Mouse (Mus musculus): ENCODE results near the gene Gdf15. TPM values are rescaled to one million over a fixed set of nuclear protein-coding genes. Genes with fewer than 3 reads are reported as not detected.

Gdf15 gene
- polyA plus RNA-seq, 1 experiment, result not detected

DNA sequence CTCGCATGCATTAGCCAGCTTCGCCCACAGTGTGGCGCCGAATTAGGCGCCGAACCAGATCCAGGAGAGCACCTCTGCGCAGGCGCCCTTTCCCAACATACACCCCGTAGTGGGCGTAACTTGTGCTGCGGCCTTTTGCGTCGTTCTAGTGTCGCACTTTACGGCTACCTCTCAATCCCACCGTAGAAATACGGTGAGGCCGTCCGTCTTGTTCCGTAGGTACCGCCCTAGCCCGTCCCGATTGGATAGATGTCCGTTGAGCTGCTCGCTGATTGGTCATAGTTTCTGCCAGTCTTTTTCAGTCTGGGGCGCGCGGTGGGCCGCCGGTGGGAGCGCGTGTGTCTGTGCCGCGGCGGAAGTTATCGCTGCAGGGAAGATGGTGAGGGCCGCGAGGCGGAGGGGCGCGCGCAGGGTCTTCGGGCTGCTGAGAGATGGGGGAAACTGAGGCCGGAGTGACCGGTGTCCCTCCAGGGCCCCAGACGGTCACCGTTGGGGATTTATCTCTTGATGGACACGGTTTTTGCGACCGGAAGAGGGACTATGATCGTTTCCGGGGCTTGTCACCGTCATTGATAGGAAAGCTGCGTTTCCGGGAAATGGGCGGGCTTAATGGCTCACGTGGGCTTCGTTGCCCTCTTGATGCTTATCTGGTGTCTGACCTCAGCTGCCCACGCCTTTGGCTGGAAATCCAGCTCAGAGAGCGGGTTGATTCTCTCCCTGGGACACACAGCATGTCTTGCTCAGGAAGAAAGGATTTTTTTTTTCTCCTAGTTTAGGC lies 41.0 kb upstream of the Gdf15 start, which contains the start of gene Lsm4:
Gene Lsm4, plus strand, starts transcription at position 170 of the 778 bp plus-strand sequence.
- peak; percentile 92 for TF ChIP-seq CTCF (IDR thresholded peaks at IDR 0.05; ENCODE audit: control insufficient read depth, insufficient read depth, low read length)
- no peak; the same call in 1 of the 2 replicates for TF ChIP-seq POLR2A (IDR thresholded peaks at IDR 0.05; ENCODE audit: borderline replicate concordance, control insufficient read depth, low read depth, low read length)
- Histone ChIP-seq H3K27ac (ENCODE audit: control insufficient read depth, insufficient read depth, low read depth, low read length, poor library complexity) (peak within 1 kb of the TSS; percentile 94), H3K4me1 (ENCODE audit: control insufficient read depth, insufficient read depth, low read length) (peaks cover 8% of the 10 kb centered on the region; the same call in 1 of the 2 replicates), H3K4me3 (replicated peaks; ENCODE audit: control insufficient read depth, low read depth, low read length) (peak within 1 kb of the TSS; percentile 70)
- under 1% methylated on average over 60 of the region's 60 CpGs for WGBS

DNA sequence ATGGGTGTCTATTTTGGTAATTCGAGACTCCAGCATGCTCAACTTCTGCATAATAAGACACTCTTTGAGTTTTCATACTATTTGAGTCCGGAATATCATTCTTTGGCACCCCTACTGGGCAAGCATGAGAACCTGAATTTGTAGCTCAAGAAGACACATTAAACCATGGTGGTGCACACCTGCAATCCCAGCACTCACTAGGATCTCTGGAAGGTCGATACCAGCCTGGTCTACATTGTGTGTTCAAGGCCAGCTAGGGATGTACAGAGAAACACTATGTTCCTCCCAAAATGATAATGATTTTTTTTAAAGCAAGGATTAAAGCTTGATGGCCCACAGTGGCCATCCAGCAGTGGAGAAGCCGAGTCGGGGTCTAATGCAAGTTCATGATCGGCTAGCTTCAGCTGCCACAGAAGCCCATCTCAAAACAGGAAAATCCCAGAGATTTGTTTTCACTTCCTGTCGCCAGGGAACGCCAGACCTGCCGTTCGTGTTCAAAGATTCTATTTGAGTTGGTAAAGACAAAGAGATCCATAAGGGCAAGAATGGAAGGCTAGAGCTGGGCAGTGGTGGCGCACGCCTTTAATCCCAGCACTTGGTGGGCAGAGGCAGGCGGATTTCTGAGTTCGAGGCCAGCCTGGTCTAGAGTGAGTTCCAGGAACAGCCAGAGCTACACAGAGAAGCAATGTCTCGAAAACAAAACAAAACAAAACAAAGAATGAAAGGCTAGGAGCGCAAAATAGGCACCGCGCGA lies 40.2 kb upstream of the Gdf15 start:
- 34% methylated on average over 19 of the region's 19 CpGs for WGBS
- Histone ChIP-seq H3K27ac (ENCODE audit: control insufficient read depth, insufficient read depth, low read depth, low read length, poor library complexity) (peak overlapping the region; percentile 23), H3K4me1 (ENCODE audit: control insufficient read depth, insufficient read depth, low read length) (peaks cover 6% of the 10 kb centered on the region; the same call in 1 of the 2 replicates), H3K4me3 (replicated peaks; ENCODE audit: control insufficient read depth, low read depth, low read length) (peak overlapping the region; percentile 48)
- TF ChIP-seq CTCF (IDR thresholded peaks at IDR 0.05; ENCODE audit: control insufficient read depth, insufficient read depth, low read length), result no peak
- no peak for TF ChIP-seq POLR2A (IDR thresholded peaks at IDR 0.05; ENCODE audit: borderline replicate concordance, control insufficient read depth, low read depth, low read length)

DNA sequence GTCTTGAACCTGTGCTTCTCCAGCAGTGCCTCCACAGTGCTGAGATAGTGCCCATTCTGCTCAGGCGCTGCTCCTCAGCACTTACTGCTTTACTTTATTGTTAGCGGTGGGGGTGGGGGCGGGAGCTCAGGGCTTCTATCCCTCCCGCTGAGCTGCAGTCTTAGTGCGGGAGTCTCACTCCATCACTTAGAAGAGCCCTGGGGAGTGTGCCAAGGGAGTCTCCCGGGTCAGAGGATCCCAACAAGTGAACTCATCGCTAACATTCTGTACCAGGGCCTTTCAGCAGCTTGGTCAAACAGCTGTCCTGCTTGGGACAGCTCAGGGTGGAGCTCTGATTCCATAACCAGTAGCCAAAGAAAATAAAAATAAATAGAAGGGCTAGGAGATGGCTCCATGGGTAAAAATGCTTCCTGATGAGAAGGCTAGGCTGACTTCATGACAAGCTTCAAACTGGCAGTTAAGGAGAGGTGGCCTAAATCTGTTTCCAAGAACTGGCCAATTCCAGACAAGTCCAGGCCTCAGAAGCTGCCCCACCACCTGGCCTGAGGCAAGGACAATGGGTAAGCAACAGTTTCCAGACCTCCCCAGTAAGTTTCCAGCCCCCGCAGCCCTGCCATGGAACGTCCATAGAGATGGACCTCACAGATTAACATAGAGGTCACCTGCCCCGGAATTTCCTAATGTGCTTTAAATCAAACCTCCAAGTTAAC lies 39.5 kb upstream of the Gdf15 start:
- Histone ChIP-seq H3K27ac (ENCODE audit: control insufficient read depth, insufficient read depth, low read depth, low read length, poor library complexity) (no peak overlapping the region), H3K4me1 (ENCODE audit: control insufficient read depth, insufficient read depth, low read length) (peaks cover 6% of the 10 kb centered on the region; the same call in 1 of the 2 replicates), H3K4me3 (replicated peaks; ENCODE audit: control insufficient read depth, low read depth, low read length) (no peak overlapping the region)
- 88% methylated on average over 10 of the region's 10 CpGs for WGBS
- TF ChIP-seq CTCF (IDR thresholded peaks at IDR 0.05; ENCODE audit: control insufficient read depth, insufficient read depth, low read length), result no peak
- TF ChIP-seq POLR2A (IDR thresholded peaks at IDR 0.05; ENCODE audit: borderline replicate concordance, control insufficient read depth, low read depth, low read length), result no peak

DNA sequence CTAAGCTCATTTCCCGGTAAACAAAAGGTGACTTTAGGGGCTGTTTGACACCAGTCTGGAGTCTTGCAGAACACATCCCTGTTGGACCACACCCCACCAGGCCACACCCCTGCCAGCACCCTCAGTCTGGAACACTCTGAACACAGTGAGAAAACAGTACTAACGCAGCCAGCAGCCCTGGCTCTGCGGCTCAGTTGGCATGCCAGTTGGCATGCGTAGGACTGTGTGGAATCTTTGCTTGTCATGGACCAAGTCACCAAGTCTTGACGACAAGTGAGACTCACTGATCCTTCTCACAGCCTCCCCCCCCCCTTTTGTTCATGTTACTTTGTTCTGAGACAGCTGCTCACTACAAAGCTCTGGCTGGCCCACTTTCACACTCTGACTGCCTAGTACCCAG lies 34.8 kb upstream of the Gdf15 start:
- no peaks in the 10 kb centered on the region; the same call in 1 of the 2 replicates for H3K4me1 ChIP-seq (ENCODE audit: control insufficient read depth, insufficient read depth, low read length)
- WGBS, result 73% methylated on average over 5 of the region's 5 CpGs
- H3K4me3 ChIP-seq (replicated peaks; ENCODE audit: control insufficient read depth, low read depth, low read length), result no peak overlapping the region
- no peak for TF ChIP-seq CTCF (IDR thresholded peaks at IDR 0.05; ENCODE audit: control insufficient read depth, insufficient read depth, low read length)
- TF ChIP-seq POLR2A (IDR thresholded peaks at IDR 0.05; ENCODE audit: borderline replicate concordance, control insufficient read depth, low read depth, low read length), result no peak
- H3K27ac ChIP-seq (ENCODE audit: control insufficient read depth, insufficient read depth, low read depth, low read length, poor library complexity), result no peak overlapping the region

DNA sequence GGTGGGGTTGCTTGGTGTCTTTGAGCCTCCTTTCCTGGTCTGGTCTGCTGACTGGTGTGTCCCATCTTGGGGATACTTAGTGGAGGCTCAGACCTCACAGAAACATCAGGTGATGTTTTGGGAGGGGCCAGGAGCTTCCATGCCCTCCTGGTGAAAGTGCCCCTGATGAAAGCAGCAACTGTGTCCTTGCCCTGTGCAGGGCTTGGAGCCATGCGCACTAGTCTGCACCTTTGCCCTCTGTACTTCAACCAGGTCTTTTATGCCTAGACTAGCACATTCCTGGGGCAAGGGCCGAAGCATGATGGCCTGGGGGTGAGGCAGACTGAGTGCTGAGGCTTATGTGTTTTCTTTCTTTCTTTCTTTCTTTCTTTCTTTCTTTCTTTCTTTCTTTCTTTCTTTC lies 33.3 kb upstream of the Gdf15 start:
- no peak for TF ChIP-seq CTCF (IDR thresholded peaks at IDR 0.05; ENCODE audit: control insufficient read depth, insufficient read depth, low read length)
- TF ChIP-seq POLR2A (IDR thresholded peaks at IDR 0.05; ENCODE audit: borderline replicate concordance, control insufficient read depth, low read depth, low read length), result no peak
- no peak overlapping the region for H3K27ac ChIP-seq (ENCODE audit: control insufficient read depth, insufficient read depth, low read depth, low read length, poor library complexity)
- 80% methylated on average over 2 of the region's 2 CpGs for WGBS
- no peaks in the 10 kb centered on the region; the same call in 1 of the 2 replicates for H3K4me1 ChIP-seq (ENCODE audit: control insufficient read depth, insufficient read depth, low read length)
- no peak overlapping the region for H3K4me3 ChIP-seq (replicated peaks; ENCODE audit: control insufficient read depth, low read depth, low read length)

DNA sequence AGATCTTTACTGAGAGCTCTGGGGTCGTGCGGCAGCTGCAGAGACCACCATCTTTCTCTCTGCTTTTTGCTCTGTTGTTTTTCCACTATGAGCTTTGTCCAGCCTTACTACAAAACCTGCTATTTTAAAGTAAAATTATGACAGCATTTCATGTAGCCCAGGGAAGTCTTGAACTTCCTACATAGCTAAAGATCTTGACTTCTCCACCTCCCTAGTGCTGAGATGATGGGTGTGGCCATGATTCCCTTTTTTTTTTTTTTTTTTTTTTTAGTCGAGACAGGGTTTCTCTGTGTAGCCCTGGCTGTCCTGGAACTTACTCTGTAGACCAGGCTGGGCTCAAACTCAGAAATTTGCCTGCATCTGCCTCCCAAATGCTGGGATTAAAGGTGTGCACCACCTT lies 32.4 kb upstream of the Gdf15 start:
- 65% methylated on average over 3 of the region's 3 CpGs for WGBS
- no peak overlapping the region for H3K27ac ChIP-seq (ENCODE audit: control insufficient read depth, insufficient read depth, low read depth, low read length, poor library complexity)
- no peaks in the 10 kb centered on the region; the same call in 1 of the 2 replicates for H3K4me1 ChIP-seq (ENCODE audit: control insufficient read depth, insufficient read depth, low read length)
- H3K4me3 ChIP-seq (replicated peaks; ENCODE audit: control insufficient read depth, low read depth, low read length), result no peak overlapping the region
- TF ChIP-seq CTCF (IDR thresholded peaks at IDR 0.05; ENCODE audit: control insufficient read depth, insufficient read depth, low read length), result no peak
- TF ChIP-seq POLR2A (IDR thresholded peaks at IDR 0.05; ENCODE audit: borderline replicate concordance, control insufficient read depth, low read depth, low read length), result no peak

DNA sequence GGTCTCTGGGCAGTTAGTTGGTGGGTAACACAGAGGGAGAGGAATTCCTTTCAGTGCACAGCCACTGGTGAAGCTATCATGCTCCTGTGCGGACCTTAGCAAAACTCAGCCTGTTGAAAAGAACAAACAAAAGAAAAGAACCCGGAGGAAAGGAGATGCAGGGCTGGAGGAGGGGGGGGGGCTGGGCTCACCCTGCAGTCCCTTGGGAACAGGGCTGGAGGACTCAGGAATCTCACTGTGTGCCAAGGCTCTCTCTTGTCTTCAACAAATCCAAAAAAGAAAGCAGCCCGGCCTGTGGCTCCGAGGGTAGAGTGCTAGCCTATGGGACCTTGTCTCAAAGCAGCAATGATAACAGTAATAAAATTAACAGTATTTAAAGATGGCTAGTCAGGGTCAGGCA lies 31.4 kb upstream of the Gdf15 start:
- TF ChIP-seq POLR2A (IDR thresholded peaks at IDR 0.05; ENCODE audit: borderline replicate concordance, control insufficient read depth, low read depth, low read length) (no peak), CTCF (IDR thresholded peaks at IDR 0.05; ENCODE audit: control insufficient read depth, insufficient read depth, low read length) (no peak)
- Histone ChIP-seq H3K27ac (ENCODE audit: control insufficient read depth, insufficient read depth, low read depth, low read length, poor library complexity) (no peak overlapping the region), H3K4me3 (replicated peaks; ENCODE audit: control insufficient read depth, low read depth, low read length) (no peak overlapping the region), H3K4me1 (ENCODE audit: control insufficient read depth, insufficient read depth, low read length) (no peaks in the 10 kb centered on the region; the same call in 1 of the 2 replicates)
- 85% methylated on average over 4 of the region's 4 CpGs for WGBS
